Mouse (Mus musculus) granulocyte monocyte progenitor cell, adult 5-6 weeks (primary cell): ENCODE measurements around the gene Enthd1. TPM values are rescaled to one million over a fixed set of nuclear protein-coding genes. Genes with fewer than 3 reads are reported as not detected.

Source experiments
- ATAC-seq: replicated peaks from 2 replicates; pipeline ENCODE4 v1.8.0; 2016; ENCODE audit warnings: mild to moderate bottlenecking, moderate TSS enrichment, inconsistent platforms; ENCODE audit not compliant: poor library complexity, severe bottlenecking
- total RNA-seq, 2 experiments: library from RNA; stranded (forward) in 1 of 2; stranded (reverse) in 1 of 2; fragments of 200-712, 200-1000 nt in 1 of 2; fragments of >200 nt in 1 of 2; fragmentation: Nextera tagmentation in 1 of 2; gene quantifications; 2 replicates each; pipeline ENCODE4 v1.2.3; 2014 to 2017

The Enthd1 gene
- total RNA-seq, 2 experiments from 2014 or later = not detected

- ATAC-seq = no peak
Measured at GRCm38 (mm10) chr15:80415132-80415531, 149.8 kb downstream of the Enthd1 start.

- no peak for ATAC-seq
Measured at GRCm38 (mm10) chr15:80413988-80414721, 150.8 kb downstream of the Enthd1 start.

GRCm38 (mm10) chr15:80413070-80413469 lies 151.9 kb downstream of the Enthd1 start:
- ATAC-seq = no peak

GRCm38 (mm10) chr15:80410661-80411060 lies 154.3 kb downstream of the Enthd1 start:
- no peak for ATAC-seq

- no peak for ATAC-seq
Measured at GRCm38 (mm10) chr15:80407873-80408272, 157.1 kb downstream of the Enthd1 start.

Other genes with a start within 250 kb of the Enthd1 start
- not detected in 2 replicates for gene Grap2, start 7.4 kb upstream of the Enthd1 start, total RNA-seq (2014; fragmentation: Nextera tagmentation)
- gene Grap2, start 7.4 kb upstream of the Enthd1 start, total RNA-seq (2017) = 0.21 TPM in 1 of 2 replicates, not detected in the other
- 0.30 and 1.0 TPM in 2 replicates for gene Fam83f, start 106.7 kb upstream of the Enthd1 start, total RNA-seq (2014; fragmentation: Nextera tagmentation)
- gene Fam83f, start 106.7 kb upstream of the Enthd1 start, total RNA-seq (2017) = not detected in 2 replicates
- gene Tnrc6b, start 146.2 kb upstream of the Enthd1 start, total RNA-seq (2014; fragmentation: Nextera tagmentation) = 48.8 and 59.3 TPM in 2 replicates
- 20.0 and 26.6 TPM in 2 replicates for gene Tnrc6b, start 146.2 kb upstream of the Enthd1 start, total RNA-seq (2017)